Mouse (Mus musculus): ENCODE measurements around the gene Gm5416. TPM values are rescaled to one million over a fixed set of nuclear protein-coding genes. Genes with fewer than 3 reads are reported as not detected.

Gm5416 gene
- polyA plus RNA-seq, 1 experiment from 2014 or later = not detected

Other genes starting within 250 kb of the Gm5416 start
- gene Kpna1, start 231.7 kb upstream of the Gm5416 start, polyA plus RNA-seq (2016; fragmentation: Nextera tagmentation; extraction: Ambion mirVana) = 48.4 and 51.0 TPM in 2 replicates
- 11.3 and 11.6 TPM in 2 replicates for gene Wdr5b, start 169.2 kb upstream of the Gm5416 start, polyA plus RNA-seq (2016; fragmentation: Nextera tagmentation; extraction: Ambion mirVana)
- gene Fam162a, start 138.8 kb upstream of the Gm5416 start, polyA plus RNA-seq (2016; fragmentation: Nextera tagmentation; extraction: Ambion mirVana) = 340 and 357 TPM in 2 replicates
- gene Ccdc58, start 138.7 kb upstream of the Gm5416 start, polyA plus RNA-seq (2016; fragmentation: Nextera tagmentation; extraction: Ambion mirVana) = 100 and 108 TPM in 2 replicates
- gene Csta1, start 79.2 kb upstream of the Gm5416 start, polyA plus RNA-seq (2016; fragmentation: Nextera tagmentation; extraction: Ambion mirVana) = 0.16 and 0.58 TPM in 2 replicates
- not detected in 2 replicates for gene Stfa2l1, start 53.6 kb upstream of the Gm5416 start, polyA plus RNA-seq (2016; fragmentation: Nextera tagmentation; extraction: Ambion mirVana)
- 1.2 and 1.4 TPM in 2 replicates for gene Gm5483, start 26.2 kb upstream of the Gm5416 start, polyA plus RNA-seq (2016; fragmentation: Nextera tagmentation; extraction: Ambion mirVana)
- not detected in 2 replicates for gene 2010005H15Rik, start 11.1 kb downstream of the Gm5416 start, polyA plus RNA-seq (2016; fragmentation: Nextera tagmentation; extraction: Ambion mirVana)
- gene Stfa1, start 66.5 kb downstream of the Gm5416 start, polyA plus RNA-seq (2016; fragmentation: Nextera tagmentation; extraction: Ambion mirVana) = 1.8 and 2.6 TPM in 2 replicates
- not detected in 2 replicates for gene BC117090, start 123.9 kb downstream of the Gm5416 start, polyA plus RNA-seq (2016; fragmentation: Nextera tagmentation; extraction: Ambion mirVana)
- 1.6 and 2.7 TPM in 2 replicates for gene BC100530, start 157.3 kb downstream of the Gm5416 start, polyA plus RNA-seq (2016; fragmentation: Nextera tagmentation; extraction: Ambion mirVana)
- gene Stfa2, start 198.1 kb downstream of the Gm5416 start, polyA plus RNA-seq (2016; fragmentation: Nextera tagmentation; extraction: Ambion mirVana) = not detected in 2 replicates
- 0.60 and 0.83 TPM in 2 replicates for gene Stfa3, start 245.0 kb downstream of the Gm5416 start, polyA plus RNA-seq (2016; fragmentation: Nextera tagmentation; extraction: Ambion mirVana)